Mouse (Mus musculus) heart, postnatal 36 days (tissue): ENCODE data around the gene Pacs2. TPM values are rescaled to one million over a fixed set of nuclear protein-coding genes. Genes with fewer than 3 reads are reported as not detected.

ENCODE experiments used
- DNase-seq, 2 experiments: peaks; one replicate each; pipeline ENCODE4 v3.0.0; 2021 to 2022
- intact Hi-C: fragments of 180-260 bp; cut with DNase I; formaldehyde crosslinking; loops from one replicate; pipeline ENCODE4 v1.15.1; 2025
- total RNA-seq, 2 experiments: library from RNA; stranded (reverse); gene quantifications; 2 replicates each; pipeline ENCODE4 v1.2.3; 2021

Pacs2 gene
- total RNA-seq, result 10 to 100 TPM; 32.5 to 38.9 TPM

DNA sequence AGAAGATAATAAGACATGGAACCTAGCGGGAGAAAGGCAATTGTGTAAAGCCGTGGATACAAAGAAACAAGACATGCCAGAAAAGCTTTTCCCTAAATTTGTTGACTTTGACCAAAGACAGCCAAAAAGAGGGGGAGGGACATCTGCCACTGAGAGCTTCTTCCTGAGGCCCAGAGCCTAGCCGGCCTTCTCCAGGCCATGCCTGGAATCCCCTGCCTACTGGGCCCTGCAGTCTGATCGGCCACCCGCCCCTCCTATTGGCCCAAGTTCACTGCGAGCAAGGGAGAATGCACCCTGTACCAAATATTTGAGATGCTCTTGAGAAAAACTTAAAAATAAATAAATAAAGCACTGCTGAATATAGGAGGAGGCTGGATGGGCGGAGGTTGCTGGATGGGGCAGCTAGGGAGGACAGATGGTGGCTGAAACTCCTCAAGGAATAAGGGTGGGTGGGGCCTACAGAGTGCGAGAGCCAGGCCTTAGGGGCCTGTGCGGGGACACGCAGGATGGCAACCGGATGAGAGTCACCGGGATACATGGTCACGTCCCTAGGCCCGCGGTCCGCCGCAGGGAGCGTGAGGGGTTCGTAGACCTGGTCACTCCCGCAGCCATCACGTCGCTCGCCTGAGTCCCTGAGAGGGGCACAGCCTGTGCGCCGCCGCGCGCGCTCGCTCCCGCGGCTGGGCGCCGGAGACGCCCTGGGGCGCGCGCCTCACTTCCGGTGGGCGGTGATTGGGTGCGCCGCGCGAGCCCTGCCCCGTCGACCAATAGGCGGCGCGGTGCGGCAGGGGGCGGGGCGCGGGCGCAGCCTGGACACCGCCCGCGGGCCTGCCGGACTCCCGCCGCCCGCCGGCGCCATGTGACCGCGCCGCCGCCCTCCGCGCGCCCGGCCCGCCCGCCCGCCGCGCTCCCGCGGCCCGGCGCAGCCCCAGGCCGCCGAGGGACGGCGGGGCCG is at the start of gene Pacs2:
TSS of gene Pacs2 (plus strand) at position 905 of the 955 bp plus-strand sequence.
- peak; percentile 96 for DNase-seq
- intact Hi-C loops, result loop anchor here (1.0 to 2.0 kb wide), 2 partner anchors 13 to 87 kb away; no protein-coding TSS in a partner anchor

- intact Hi-C loops, result no loop called here
- no peak for DNase-seq
These were observed 48.5 kb upstream of the Pacs2 start for GRCm38 (mm10) chr12:112965783-112966182.

- intact Hi-C loops, result no loop called here
- no peak for DNase-seq
These were observed 45.4 kb upstream of the Pacs2 start for GRCm38 (mm10) chr12:112968943-112969342.

DNA sequence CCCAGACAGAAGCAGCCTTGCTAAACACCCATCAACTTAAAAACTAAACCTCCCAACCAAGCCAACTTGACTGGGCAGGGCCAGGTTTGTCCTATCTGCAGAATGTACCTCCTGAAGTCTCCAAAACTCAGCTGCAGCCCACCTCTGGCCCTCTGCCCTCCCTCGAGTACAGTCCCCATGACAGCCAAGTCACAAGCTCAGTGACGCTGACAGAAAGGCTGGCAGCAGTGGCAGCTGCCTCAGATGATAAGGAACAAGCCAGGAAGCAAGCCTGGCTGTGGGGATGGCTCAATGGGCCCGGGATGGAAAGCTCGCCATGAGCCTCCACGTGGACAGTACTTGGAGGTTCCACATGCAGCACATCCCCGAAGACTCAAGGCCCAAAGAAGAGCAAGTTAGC is 44.7 kb upstream of the Pacs2 start:
- no peak for DNase-seq
- intact Hi-C loops, result no loop called here

- intact Hi-C loops, result no loop called here
- no peak for DNase-seq
These were observed 39.6 kb upstream of the Pacs2 start for GRCm38 (mm10) chr12:112974736-112975135.

GRCm38 (mm10) chr12:112976371-112977073 is 37.8 kb upstream of the Pacs2 start, which contains the start of gene Btbd6:
Gene Btbd6 (plus strand): TSS chr12:112976482.
- intact Hi-C loops, result loop anchor here (2.0 kb wide), 1 partner anchor 22 kb away; no protein-coding TSS in a partner anchor
- peak; percentile 83 to 84 for DNase-seq

GRCm38 (mm10) chr12:112977156-112977555 is 37.2 kb upstream of the Pacs2 start:
- intact Hi-C loops, result loop anchor here (2.0 kb wide), 1 partner anchor 22 kb away; no protein-coding TSS in a partner anchor
- DNase-seq, result no peak

DNA sequence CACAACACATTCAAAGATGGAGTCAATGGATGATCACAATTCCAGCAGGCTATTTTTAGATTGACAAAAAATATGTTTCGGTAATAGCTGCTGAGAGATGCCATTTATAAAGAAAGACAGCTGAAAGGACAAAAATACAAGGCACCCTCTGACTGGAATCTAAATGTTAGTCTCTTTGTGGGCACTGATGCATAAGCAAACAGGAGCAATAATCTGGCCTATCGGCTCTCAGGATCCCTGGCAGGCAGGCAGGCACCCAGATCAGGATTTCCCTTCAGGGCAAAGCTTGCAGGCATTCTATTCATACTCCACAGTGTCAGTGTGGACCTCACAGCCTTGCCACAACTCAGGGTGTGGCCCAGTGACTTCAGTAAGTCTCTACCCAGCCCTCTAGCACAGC is 32.3 kb upstream of the Pacs2 start:
- intact Hi-C loops, result no loop called here
- no peak for DNase-seq

DNA sequence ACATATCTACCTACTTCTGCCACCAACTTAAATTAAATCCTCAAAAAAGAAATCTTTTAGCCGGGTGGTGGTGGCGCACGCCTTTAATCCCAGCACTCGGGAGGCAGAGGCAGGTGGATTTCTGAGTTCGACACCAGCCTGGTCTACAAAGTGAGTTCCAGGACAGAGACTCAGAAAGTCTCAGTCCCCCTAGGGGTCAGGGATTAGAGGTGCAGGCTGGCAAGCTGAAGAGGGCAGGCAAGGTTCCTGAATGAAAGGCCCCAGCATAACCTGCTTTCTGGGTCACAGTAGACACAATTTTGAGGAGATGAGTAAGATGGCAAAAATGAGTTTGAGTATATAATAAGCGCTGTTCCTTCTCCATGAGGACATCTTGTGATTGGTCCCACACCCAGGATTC is 29.0 kb upstream of the Pacs2 start:
- no peak for DNase-seq
- intact Hi-C loops, result no loop called here

DNA sequence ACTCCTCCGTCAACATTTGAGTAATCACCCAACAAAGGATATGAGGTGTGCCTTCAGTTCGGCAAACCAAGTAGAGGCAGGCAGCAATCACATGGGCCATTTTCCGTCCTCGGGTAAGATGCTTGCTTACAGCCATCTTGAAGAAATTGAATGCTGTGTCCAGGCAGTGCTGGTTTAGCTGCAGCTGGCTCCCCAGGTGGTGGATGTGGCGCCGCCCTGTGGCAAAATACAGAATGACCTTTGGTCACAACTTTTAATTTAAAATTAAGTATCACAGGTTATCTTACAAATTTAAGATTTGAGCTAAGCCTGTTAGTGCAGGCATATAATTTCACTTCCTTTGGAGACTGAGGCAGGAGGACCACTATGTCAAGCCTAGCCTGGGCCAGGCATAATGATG is 26.4 kb upstream of the Pacs2 start:
- peak in 1 of 2 experiments; percentile 61 for DNase-seq
- intact Hi-C loops, result no loop called here

DNA sequence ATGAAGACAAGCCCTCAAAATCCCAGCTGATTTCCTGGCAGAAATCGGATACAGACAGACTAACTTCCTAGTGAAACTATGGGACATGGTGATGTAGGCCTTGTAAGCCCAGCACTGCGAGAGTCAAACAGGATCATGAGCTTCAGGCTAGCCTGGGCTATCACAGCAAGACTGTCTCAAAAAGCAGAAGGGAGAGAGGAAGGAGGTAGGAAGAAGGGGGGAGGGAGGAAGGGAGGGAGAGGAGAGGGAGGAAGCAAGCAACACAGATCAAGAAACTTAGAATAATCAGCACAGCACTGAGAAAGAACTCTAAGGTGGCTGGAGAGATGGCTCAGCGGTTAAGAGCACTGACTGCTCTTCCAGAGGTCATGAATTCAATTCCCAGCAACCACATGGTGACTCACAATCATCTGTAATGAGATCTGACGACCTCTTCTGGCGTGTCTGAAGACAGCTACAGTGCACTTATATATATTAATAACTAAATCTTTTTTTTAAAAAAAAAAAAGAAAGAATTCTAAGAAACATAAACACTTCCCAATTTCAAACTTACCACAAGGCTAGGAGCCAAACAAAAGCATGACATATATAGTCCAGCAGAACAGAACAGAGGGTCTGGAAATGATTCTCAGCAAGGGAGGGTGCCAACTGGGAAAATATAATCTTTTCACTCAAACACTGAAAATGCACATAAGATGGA is 23.5 kb upstream of the Pacs2 start:
- no peak for DNase-seq
- intact Hi-C loops, result no loop called here

DNA sequence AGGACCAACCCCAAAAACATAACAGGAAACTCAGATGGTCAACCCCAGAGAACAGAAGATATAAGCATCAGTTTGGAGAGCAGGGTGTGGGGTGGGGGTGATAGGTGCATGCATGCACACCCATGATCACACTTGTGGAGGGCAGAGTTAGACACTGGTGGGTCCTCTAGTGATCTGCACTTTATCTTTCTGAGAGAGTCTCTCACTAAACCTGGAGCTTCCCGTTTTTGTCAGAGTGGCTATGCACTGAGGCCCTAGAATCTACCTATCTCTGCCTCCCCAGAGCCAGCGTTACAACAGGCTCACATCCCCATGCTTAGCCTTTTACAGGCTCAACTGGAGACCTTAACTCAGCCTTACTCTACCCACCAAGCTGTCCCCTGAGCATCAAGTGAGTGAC is 22.9 kb upstream of the Pacs2 start:
- DNase-seq, result no peak
- intact Hi-C loops, result no loop called here

GRCm38 (mm10) chr12:112994153-112994552 is 20.2 kb upstream of the Pacs2 start:
- intact Hi-C loops, result no loop called here
- DNase-seq, result no peak

GRCm38 (mm10) chr12:112999569-113000293 is 14.6 kb upstream of the Pacs2 start:
- intact Hi-C loops, result loop anchor here (2.0 to 5.0 kb wide), 3 partner anchors 23 to 103 kb away; partner anchors contain the start of gene Btbd6

DNA sequence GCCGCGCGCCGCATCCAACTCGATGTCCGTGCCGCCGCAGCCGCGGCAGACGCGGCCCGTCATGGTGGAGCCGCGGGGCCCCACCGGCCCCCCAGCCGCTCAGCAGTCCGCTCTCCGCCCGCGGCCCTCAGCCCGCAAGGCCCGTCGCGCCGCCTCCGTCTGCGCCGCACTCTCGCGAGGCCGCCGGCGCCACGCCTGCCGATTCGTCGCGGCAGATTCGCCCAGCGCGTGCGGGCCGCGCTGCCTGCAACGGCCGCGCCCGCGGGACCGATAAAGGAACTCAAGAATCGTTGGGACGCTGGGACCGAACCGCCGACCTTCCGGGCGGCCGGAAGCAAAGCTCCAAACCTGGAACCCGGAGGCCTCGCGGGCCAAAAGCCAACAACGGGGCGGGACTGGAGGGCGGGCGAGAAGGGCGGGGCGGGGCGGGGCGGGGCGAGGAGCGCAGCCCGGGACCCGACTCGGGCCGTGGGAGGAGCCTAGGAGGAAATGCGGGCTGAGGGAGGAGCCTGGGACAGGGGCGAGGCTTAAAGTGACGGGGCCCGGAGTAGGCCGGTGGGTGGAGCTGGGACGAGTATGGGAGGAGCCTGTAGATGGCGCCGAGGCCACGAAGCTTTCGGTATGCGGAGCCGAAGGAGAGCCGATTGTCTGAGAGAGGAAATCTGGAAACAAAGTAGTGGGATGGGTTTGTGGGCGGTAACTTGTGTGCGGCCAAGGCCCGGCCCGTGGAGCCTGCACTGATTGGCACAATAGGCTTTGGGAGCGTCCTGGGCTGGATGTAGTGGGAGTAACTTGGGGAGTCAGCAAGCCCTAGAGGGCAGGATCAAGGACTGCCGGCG is 13.8 kb upstream of the Pacs2 start, which contains the start of gene Brf1:
TSS of gene Brf1 (minus strand) at position 411 of the 839 bp plus-strand sequence.
- intact Hi-C loops, result loop anchor here (1.0 to 5.0 kb wide), 2 partner anchors 13 to 102 kb away; no protein-coding TSS in a partner anchor
- DNase-seq, result peak; percentile 95

More at GRCm38 (mm10) chr12:112999569-113000293, 14.6 kb upstream of the Pacs2 start:
- DNase-seq, result no peak

DNA sequence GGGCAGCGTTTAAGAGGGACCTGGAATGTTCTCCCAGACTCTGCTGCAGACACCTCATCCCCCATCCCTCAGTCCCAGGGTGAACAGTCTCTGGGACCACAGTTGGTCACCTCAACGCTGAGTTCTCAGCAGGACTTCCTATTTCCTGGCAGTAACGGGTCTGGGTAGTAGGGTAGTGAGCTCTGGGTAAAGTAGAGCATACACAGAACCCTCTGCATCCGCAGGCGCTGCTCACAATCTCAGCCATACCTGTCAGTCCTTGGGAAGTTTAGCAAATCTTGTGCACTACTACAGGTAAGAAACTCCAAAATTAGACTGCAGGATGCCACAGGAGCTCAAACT is 13.2 kb upstream of the Pacs2 start:
- DNase-seq, result no peak
- intact Hi-C loops, result loop anchor here (1.0 to 5.0 kb wide), 2 partner anchors 12 to 101 kb away; no protein-coding TSS in a partner anchor

DNA sequence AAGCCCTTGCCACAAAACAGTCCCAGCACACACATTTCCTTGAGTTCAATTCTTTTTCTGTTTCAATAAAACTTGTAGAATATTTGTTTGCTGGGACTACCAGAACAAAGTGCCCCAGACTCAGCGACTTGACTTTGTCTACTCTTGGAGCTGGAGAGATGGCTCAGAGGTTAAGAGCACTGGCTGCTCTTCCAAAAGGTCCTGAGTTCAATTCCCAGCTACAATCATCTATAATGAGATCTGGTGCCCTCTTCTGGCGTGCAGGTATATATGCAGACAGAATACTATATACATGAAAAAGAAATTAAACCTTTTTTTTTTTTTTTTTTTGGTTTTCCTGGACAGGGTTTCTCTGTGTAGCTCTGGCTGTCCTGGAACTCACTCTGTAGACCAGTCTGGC is 11.6 kb upstream of the Pacs2 start:
- intact Hi-C loops, result loop anchor here (5.0 kb wide), 1 partner anchor 100 kb away; no protein-coding TSS in a partner anchor
- no peak for DNase-seq

DNA sequence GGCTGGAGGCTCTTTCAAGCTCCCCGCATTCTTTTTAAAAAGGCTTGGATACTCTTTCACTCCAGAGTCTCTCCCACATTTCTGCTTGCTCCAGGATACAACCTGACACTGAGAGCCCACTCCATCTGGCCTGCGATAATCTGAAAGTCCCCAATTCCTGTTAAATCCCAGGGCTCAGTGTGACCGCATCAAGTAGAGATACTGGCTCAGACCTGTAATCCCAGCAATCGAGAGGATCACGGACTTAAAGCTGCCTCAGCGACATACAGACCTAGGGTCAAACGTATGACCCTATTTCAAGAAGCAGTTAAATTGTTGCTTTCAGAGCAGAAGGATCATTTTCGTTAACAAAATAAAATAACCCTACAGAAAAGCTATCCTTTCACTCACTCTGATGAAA is 10.3 kb upstream of the Pacs2 start:
- no peak for DNase-seq
- intact Hi-C loops, result loop anchor here (2.0 to 5.0 kb wide), 2 partner anchors 71 to 98 kb away; partner anchors contain the start of gene Tex22

GRCm38 (mm10) chr12:113004993-113005392 is 9.3 kb upstream of the Pacs2 start:
- intact Hi-C loops, result loop anchor here (1.0 to 5.0 kb wide), 3 partner anchors 40 to 97 kb away; partner anchors contain the start of gene Tex22
- peak in 1 of 2 experiments; percentile 62 for DNase-seq
